Mouse (Mus musculus) lung, postnatal 0 days (tissue): ENCODE results near the gene Camta2.

Source experiments
- CTCF ChIP-seq: IDR thresholded peaks from 2 replicates; pipeline ENCODE4 v1.5.1; 2016; ENCODE audit warnings: antibody characterized with exemption, mild to moderate bottlenecking
- EP300 ChIP-seq: IDR thresholded peaks from 2 replicates; pipeline ENCODE4 v1.6.1; 2016; ENCODE audit warnings: antibody characterized with exemption, mild to moderate bottlenecking, control low read depth

DNA sequence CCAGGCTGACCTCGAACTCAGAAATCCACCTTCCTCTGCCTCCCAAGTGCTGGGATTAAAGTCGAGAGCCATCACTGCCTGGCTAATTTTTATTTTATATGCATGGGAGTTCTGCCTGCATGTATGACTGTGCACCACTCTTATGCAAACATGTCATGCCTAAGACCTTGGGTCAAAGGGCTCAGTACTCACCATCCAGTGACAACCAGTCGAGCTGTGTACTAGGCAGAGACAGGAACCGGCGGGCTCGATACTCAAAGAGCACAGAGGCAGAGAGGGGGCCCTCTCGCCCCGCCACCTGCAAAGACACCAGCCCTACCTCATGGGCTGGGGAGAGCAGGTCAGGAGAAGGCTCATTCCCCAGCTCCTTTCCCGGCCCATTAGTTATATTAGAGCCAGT, 9.8 kb downstream of the Camta2 start:
- TF ChIP-seq EP300 (no peak), CTCF (no peak)
